Mouse (Mus musculus) ES-E14 (cell line): Measurements from ENCODE around the gene Nav2. TPM values are rescaled to one million over a fixed set of nuclear protein-coding genes. Genes with fewer than 3 reads are reported as not detected.

Experiments
- DNase-seq: peaks from one replicate; pipeline ENCODE4 v3.0.0-alpha.2; 2013; ENCODE audit warnings: low read depth, low spot score
- H3K27ac ChIP-seq: 2 replicates; pipeline ENCODE4 v1.5.1; 2012; ENCODE audit warnings: low read depth, mild to moderate bottlenecking, low read length, moderate library complexity, mixed read lengths; ENCODE audit not compliant: poor library complexity, insufficient read depth, severe bottlenecking
- H3K36me3 ChIP-seq: 2 replicates; pipeline ENCODE4 v1.6.1; 2012; ENCODE audit warnings: mild to moderate bottlenecking, low read length, moderate library complexity, mixed read lengths; ENCODE audit not compliant: control insufficient read depth, poor library complexity, insufficient read depth, severe bottlenecking
- H3K4me1 ChIP-seq, 2 experiments: fragments of 150-350 bp in 1 of 2; sonication (generic) in 1 of 2; 2 replicates each; pipeline ENCODE4 v1.6.1; 2012; ENCODE audit warnings: low read length in 2 of 2, mild to moderate bottlenecking in 1 of 2, mixed read lengths in 1 of 2; ENCODE audit not compliant: control insufficient read depth in 2 of 2, insufficient read depth in 2 of 2, poor library complexity in 1 of 2
- H3K4me3 ChIP-seq, 2 experiments: fragments of 150-350 bp in 1 of 2; sonication (generic) in 1 of 2; 2 replicates each; pipeline ENCODE4 v1.5.1; 2012; ENCODE audit warnings: low read length in 2 of 2, low read depth in 1 of 2, mild to moderate bottlenecking in 1 of 2, mixed read lengths in 1 of 2; ENCODE audit not compliant: insufficient read depth in 1 of 2, poor library complexity in 1 of 2, severe bottlenecking in 1 of 2
- H3K9ac ChIP-seq: 2 replicates; pipeline ENCODE4 v1.6.1; 2012; ENCODE audit warnings: low read depth, mild to moderate bottlenecking, low read length, mixed read lengths; ENCODE audit not compliant: poor library complexity, insufficient read depth, severe bottlenecking
- H3K9me3 ChIP-seq: fragments of 150-350 bp; sonication (generic); 2 replicates; pipeline ENCODE4 v1.6.1; 2012; ENCODE audit warnings: low read depth, mild to moderate bottlenecking, low read length; ENCODE audit not compliant: control insufficient read depth, insufficient read depth
- CHD2 ChIP-seq: IDR thresholded peaks from 2 replicates; pipeline ENCODE4 v1.6.1; 2014; ENCODE audit warnings: mild to moderate bottlenecking, low read depth, low read length, inconsistent platforms
- HCFC1 ChIP-seq: IDR thresholded peaks from 2 replicates; pipeline ENCODE4 v1.6.1; 2012; ENCODE audit warnings: low read length, inconsistent platforms, borderline replicate concordance; ENCODE audit not compliant: insufficient read depth
- MAFK ChIP-seq: IDR thresholded peaks from 2 replicates; pipeline ENCODE4 v1.6.1; 2014; ENCODE audit warnings: mild to moderate bottlenecking, low read depth, low read length, inconsistent platforms; ENCODE audit not compliant: insufficient read depth
- ZC3H11A ChIP-seq: IDR thresholded peaks from 2 replicates; pipeline ENCODE4 v1.6.1; 2012; ENCODE audit warnings: low read depth, mild to moderate bottlenecking, inconsistent platforms, low read length, borderline replicate concordance
- ZNF384 ChIP-seq: IDR thresholded peaks from 2 replicates; pipeline ENCODE4 v1.6.1; 2012; ENCODE audit warnings: low read depth, low read length, inconsistent platforms
- in situ Hi-C, 2 experiments: fragments of 600-800 bp; cut with MboI; formaldehyde crosslinking; loops; one replicate each; pipeline ENCODE4 v1.15.1; 2025; ENCODE audit warnings: low sequenced_read_pairs in 2 of 2, inconsistent platforms in 1 of 2; ENCODE audit not compliant: unreplicated experiment in 2 of 2
- total RNA-seq: library from RNA; depleted of rRNA; stranded (reverse); fragments of 300-350 nt; gene quantifications from 2 replicates; pipeline ENCODE4 v1.2.3, GENCODE M21; 2012

The Nav2 gene
- total RNA-seq, 1 experiment = 18.2 TPM

GRCm38 (mm10) chr7:49499598-49499997 is 591.1 kb downstream of the Nav2 start:
- peaks cover 0 to 9% of the 10 kb centered on the region in 2 experiments; a peak in 1 of 4 replicates for H3K4me1 ChIP-seq
- H3K36me3 ChIP-seq = peaks cover 2% of the 10 kb centered on the region; the same call in 1 of the 2 replicates
- H3K9me3 ChIP-seq = no peaks in the 10 kb centered on the region
- no peak overlapping the region for H3K4me3 ChIP-seq
- TF ChIP-seq ZC3H11A (no peak), ZNF384 (no peak), MAFK (no peak), CHD2 (no peak)
- no peak overlapping the region for H3K27ac ChIP-seq
- in situ Hi-C loops = no loop called here
- DNase-seq = no peak
- H3K9ac ChIP-seq = no peak overlapping the region

GRCm38 (mm10) chr7:49500916-49501315 is 592.4 kb downstream of the Nav2 start:
- Histone ChIP-seq H3K9me3 (no peaks in the 10 kb centered on the region), H3K9ac (no peak overlapping the region), H3K27ac (no peak overlapping the region), H3K4me3 (no peak overlapping the region), H3K36me3 (peaks cover 2% of the 10 kb centered on the region; the same call in 1 of the 2 replicates), H3K4me1 (peaks cover 0 to 16% of the 10 kb centered on the region in 2 experiments; a peak in 1 of 4 replicates)
- in situ Hi-C loops = no loop called here
- no peak for DNase-seq
- TF ChIP-seq HCFC1 (no peak), ZNF384 (no peak), MAFK (no peak), CHD2 (no peak), ZC3H11A (no peak)

- Histone ChIP-seq H3K4me1 (peaks cover 0 to 16% of the 10 kb centered on the region in 2 experiments; a peak in 1 of 4 replicates), H3K27ac (no peak overlapping the region)
- in situ Hi-C loops = no loop called here
Measured at GRCm38 (mm10) chr7:49503419-49503818, 594.9 kb downstream of the Nav2 start.

GRCm38 (mm10) chr7:49503881-49504280 is 595.4 kb downstream of the Nav2 start:
- Histone ChIP-seq H3K9ac (no peak overlapping the region), H3K4me3 (no peak overlapping the region), H3K4me1 (peaks cover 0 to 18% of the 10 kb centered on the region in 2 experiments; a peak in 1 of 4 replicates), H3K9me3 (no peaks in the 10 kb centered on the region), H3K36me3 (peaks cover 2% of the 10 kb centered on the region; the same call in 1 of the 2 replicates), H3K27ac (no peak overlapping the region)
- in situ Hi-C loops = no loop called here
- TF ChIP-seq ZC3H11A (no peak), MAFK (no peak), HCFC1 (no peak), ZNF384 (no peak), CHD2 (no peak)
- DNase-seq = no peak

More at GRCm38 (mm10) chr7:49503419-49503818, 594.9 kb downstream of the Nav2 start:
- no peak overlapping the region for H3K4me3 ChIP-seq
- no peak for DNase-seq
- TF ChIP-seq HCFC1 (no peak), ZNF384 (no peak)
- H3K9ac ChIP-seq = no peak overlapping the region
- H3K36me3 ChIP-seq = peaks cover 2% of the 10 kb centered on the region; the same call in 1 of the 2 replicates
- no peaks in the 10 kb centered on the region for H3K9me3 ChIP-seq

GRCm38 (mm10) chr7:49504297-49504696 is 595.8 kb downstream of the Nav2 start:
- in situ Hi-C loops = no loop called here

More at GRCm38 (mm10) chr7:49504297-49504696, 595.8 kb downstream of the Nav2 start:
- no peaks in the 10 kb centered on the region for H3K9me3 ChIP-seq
- no peak overlapping the region for H3K4me3 ChIP-seq
- peaks cover 2% of the 10 kb centered on the region; the same call in 1 of the 2 replicates for H3K36me3 ChIP-seq
- no peak overlapping the region for H3K27ac ChIP-seq
- H3K9ac ChIP-seq = peak overlapping the region; percentile 32; the same call in 1 of the 2 replicates
- peaks cover 0 to 18% of the 10 kb centered on the region in 2 experiments; a peak in 1 of 4 replicates for H3K4me1 ChIP-seq
- DNase-seq = no peak
- no peak for TF ChIP-seq MAFK
- TF ChIP-seq ZC3H11A = no peak
- TF ChIP-seq HCFC1 = no peak
